Mouse (Mus musculus) lung, adult 2 months (tissue): Measurements from ENCODE around the gene AC134908.4. TPM values are rescaled to one million over a fixed set of nuclear protein-coding genes. Genes with fewer than 3 reads are reported as not detected.

Source experiments
- DNase-seq: peaks from one replicate; pipeline ENCODE4 v3.0.0; 2022
- H3K4me1 ChIP-seq: fragments of 200-500 bp; 2 replicates; pipeline ENCODE4 v1.6.1; 2011; ENCODE audit warnings: low read length; ENCODE audit not compliant: control insufficient read depth, insufficient read depth
- H3K4me3 ChIP-seq: fragments of 200-500 bp; replicated peaks from 2 replicates; pipeline ENCODE3; 2011; ENCODE audit warnings: low read depth, mild to moderate bottlenecking, control low read depth, low read length; ENCODE audit errors: extremely low read depth
- CTCF ChIP-seq: fragments of 200-500 bp; IDR thresholded peaks from 2 replicates; pipeline ENCODE4 v1.5.1; 2011; ENCODE audit warnings: mild to moderate bottlenecking, low read length, control low read depth; ENCODE audit not compliant: insufficient read depth
- POLR2A ChIP-seq: fragments of 200-500 bp; IDR thresholded peaks from 2 replicates; pipeline ENCODE4 v1.6.1; 2011; ENCODE audit warnings: low read depth, mild to moderate bottlenecking, control low read depth, low read length, borderline replicate concordance; ENCODE audit errors: extremely low read depth
- WGBS: fragments of 180-500 bp; shearing (Covaris S2); methylation state at CpG from one replicate; pipeline ENCODE4 v1.1.7; 2018; 5-methylcytosine and 5-hydroxymethylcytosine counted together
- polyA plus RNA-seq: library from polyadenylated mRNA; depleted of rRNA; stranded (reverse); fragments of >200 nt; gene quantifications from 2 replicates; pipeline ENCODE4 v1.2.3, GENCODE M21; 2012; rRNA removed

Gene AC134908.4
- polyA plus RNA-seq: 0.41 TPM in 1 of 2 replicates, not detected in the other

DNA sequence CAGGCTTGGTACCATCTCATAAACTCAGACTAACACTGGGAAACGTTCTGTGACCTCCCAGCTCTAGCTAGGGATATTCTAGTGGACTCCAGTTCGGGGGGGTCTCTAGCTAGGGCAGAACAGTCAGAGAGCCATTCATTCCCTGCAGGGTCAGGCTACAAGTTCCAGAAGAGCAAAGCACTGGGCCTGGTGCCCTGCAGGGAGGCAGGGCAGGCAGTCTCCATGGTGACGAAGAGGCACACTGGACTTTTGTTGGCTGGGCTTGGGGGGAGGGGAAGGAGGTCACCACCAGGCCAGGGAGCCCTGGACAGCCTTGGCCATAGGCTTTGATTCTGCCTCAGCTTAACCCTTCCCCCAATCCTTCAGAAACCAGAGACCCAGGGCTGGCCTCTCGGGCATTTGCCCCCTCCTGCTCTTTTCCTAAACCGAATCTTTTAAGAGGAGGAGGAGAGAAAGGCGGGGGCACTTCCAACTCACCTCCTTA, at the start of gene AC134908.4:
Gene AC134908.4, minus strand, starts transcription at position 51 of the 484 bp plus-strand sequence.
- TF ChIP-seq CTCF: no peak
- no peak for TF ChIP-seq POLR2A
- Histone ChIP-seq H3K4me3 (peak within 1 kb of the TSS; percentile 74), H3K4me1 (peaks cover 14% of the 10 kb centered on the region)
- no peak for DNase-seq
- WGBS: 49% methylated on average over 6 of the region's 6 CpGs

DNA sequence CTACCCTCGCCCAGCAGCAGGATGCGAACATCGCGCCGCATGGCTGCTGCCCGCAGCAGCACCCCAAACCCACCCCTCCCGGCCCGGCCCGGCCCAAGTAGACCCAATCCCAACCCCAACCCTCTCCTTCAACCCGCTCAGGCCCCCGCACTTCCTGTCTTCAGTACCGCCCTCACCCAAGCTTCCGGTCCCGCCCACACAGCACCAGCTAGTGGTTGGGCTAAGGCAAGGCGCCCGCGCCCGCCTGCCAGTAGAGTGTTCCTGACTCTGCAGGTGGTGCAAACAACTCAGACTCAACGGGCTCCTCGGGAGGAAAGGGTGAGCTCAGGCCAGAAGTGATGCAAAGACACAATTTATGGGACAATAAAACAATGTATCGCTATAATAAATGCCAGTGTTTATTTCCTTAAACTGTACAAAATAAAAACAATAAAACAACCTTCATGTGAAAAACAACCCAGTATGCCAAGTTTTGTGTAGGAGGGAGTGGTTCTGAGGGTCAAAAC, 49.0 kb upstream of the AC134908.4 start, which contains the start of gene Rhot2:
Gene Rhot2, minus strand, starts transcription at position 456 of the 506 bp plus-strand sequence.
- DNase-seq: peak; percentile 93

GRCm38 (mm10) chr17:25843636-25844395, 48.4 kb upstream of the AC134908.4 start:
- TF ChIP-seq POLR2A: no peak
- TF ChIP-seq CTCF: no peak
- Histone ChIP-seq H3K4me1 (peaks cover 11% of the 10 kb centered on the region), H3K4me3 (peak overlapping the region; percentile 75)
- DNase-seq: no peak
- under 1% methylated on average over 38 of the region's 38 CpGs for WGBS

More for the DNA sequence above, 49.0 kb upstream of the AC134908.4 start, which contains the start of gene Rhot2:
- WGBS: under 1% methylated on average over 21 of the region's 21 CpGs
- peaks cover 11% of the 10 kb centered on the region for H3K4me1 ChIP-seq
- H3K4me3 ChIP-seq: peak within 1 kb of the TSS; percentile 75
- TF ChIP-seq POLR2A (peak; percentile 56), CTCF (no peak)

GRCm38 (mm10) chr17:25843122-25843521, 47.7 kb upstream of the AC134908.4 start:
- WGBS: 86% methylated on average over 4 of the region's 4 CpGs
- TF ChIP-seq POLR2A: no peak
- TF ChIP-seq CTCF: no peak
- Histone ChIP-seq H3K4me1 (peaks cover 11% of the 10 kb centered on the region), H3K4me3 (no peak overlapping the region)
- DNase-seq: no peak

DNA sequence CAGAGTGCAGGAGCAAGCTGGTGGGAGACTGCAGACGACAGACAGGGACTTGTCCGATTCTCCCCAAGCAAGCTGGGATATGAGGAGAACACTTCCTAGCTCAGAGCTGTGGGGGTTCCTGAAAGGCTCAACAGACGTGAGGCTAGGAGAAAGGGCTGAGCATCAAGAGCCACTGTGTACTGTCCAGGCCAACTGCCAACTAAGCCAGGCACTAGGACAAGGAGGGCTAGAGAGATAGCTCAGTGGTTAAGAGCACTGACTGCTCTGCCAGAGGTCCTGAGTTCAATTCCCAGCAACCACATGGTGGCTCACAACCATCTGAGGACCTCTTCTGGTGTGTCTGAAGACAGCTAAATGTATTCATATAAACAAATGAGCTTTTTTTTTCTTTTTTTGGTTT, 47.0 kb upstream of the AC134908.4 start:
- no peak for DNase-seq
- Histone ChIP-seq H3K4me3 (no peak overlapping the region), H3K4me1 (peaks cover 11% of the 10 kb centered on the region)
- WGBS: 78% methylated on average over 3 of the region's 3 CpGs
- TF ChIP-seq POLR2A (no peak), CTCF (no peak)

DNA sequence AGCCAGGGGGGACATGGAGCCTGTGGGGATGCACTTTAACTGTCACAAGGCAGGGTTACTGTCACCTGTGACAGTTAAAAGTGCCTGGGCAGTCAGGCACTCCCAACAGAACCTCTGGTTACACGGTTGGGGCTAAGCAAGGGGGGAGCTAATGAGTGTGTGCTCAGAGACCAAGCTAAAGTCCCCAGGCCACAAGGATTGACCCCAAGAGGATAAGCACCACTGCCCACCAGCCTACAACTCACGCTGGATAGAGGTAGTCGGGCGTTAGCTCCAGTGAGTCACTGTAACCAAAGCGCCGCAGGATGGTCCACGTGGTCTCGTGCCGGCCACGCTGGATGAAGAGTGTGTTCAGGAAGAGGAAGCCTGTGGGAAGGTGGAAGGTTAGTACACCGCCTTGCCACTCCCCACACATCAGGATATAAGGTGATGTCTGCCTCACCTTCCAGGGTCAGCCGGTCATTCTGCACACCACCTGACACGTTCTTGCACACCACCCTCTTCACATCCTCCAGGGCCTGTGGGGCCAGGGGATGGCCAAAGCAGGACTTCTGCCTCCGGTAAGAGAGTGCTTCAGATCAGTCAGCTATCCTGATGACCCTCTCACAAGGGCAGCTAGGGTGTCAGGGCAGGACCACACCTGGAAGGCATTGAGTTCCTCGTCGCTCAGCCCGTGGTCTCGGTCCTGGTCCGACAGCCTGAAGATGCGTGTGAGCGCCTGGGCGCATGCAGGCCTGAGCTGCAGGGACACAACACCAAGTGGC, 45.8 kb upstream of the AC134908.4 start, which contains the start of gene Gm20683:
Gene Gm20683, minus strand, starts transcription at position 647 of the 764 bp plus-strand sequence.
- H3K4me3 ChIP-seq: no peak within 1 kb of the TSS

DNA sequence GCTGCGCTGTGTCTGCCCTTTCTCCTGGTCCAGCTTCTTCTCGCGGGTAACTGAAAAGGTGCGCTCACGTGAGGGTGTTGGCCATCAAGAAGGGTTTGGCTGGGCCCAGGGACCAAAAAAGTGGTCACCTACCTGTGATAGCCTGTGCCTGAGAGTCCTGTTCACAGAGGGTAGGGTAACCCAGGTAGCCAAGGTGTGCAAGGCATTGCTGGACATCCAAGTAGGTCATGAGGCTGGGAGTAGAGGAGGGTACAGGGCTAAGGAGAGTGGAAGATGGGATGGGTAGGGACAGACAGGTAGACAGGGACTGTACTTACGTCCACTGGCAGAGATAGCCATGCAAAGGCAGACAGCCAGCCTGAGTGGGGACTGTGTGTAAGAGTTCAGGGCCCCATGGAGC, 45.1 kb upstream of the AC134908.4 start:
- peaks cover 18% of the 10 kb centered on the region for H3K4me1 ChIP-seq
- no peak overlapping the region for H3K4me3 ChIP-seq
- TF ChIP-seq POLR2A (no peak), CTCF (no peak)
- DNase-seq: no peak
- WGBS: 95% methylated on average over 6 of the region's 6 CpGs

More for the DNA sequence above, 45.8 kb upstream of the AC134908.4 start, which contains the start of gene Gm20683:
- WGBS: 93% methylated on average over 22 of the region's 22 CpGs
- peaks cover 18% of the 10 kb centered on the region for H3K4me1 ChIP-seq
- DNase-seq: no peak
- TF ChIP-seq CTCF (no peak), POLR2A (no peak)

- TF ChIP-seq POLR2A (no peak), CTCF (no peak)
- peaks cover 17% of the 10 kb centered on the region for H3K4me1 ChIP-seq
- no peak for DNase-seq
- H3K4me3 ChIP-seq: no peak overlapping the region
- WGBS: 80% methylated on average over 14 of the region's 14 CpGs
Measured at GRCm38 (mm10) chr17:25839455-25840235, 44.2 kb upstream of the AC134908.4 start.

DNA sequence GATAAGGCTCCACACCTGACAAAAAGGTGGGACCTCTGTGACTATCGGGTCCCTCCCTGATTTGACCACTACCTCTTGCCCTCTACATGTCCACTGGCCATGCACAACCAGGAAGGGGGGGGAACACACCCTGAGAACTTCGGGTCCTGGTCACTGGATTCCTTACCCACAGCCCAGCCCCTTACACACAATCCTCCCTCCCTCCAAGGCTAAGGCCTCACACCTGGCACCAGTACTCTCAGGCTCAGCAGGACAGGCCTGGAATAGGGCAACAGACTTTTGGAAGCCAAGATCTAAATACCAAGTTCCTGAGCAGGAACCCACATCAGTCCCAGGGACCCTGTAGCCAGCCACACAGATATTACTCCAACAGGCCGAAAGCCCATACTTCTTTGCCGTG, 43.4 kb upstream of the AC134908.4 start:
- H3K4me1 ChIP-seq: peaks cover 22% of the 10 kb centered on the region
- no peak for DNase-seq
- H3K4me3 ChIP-seq: no peak overlapping the region
- TF ChIP-seq CTCF (no peak), POLR2A (no peak)
- 84% methylated on average over 4 of the region's 4 CpGs for WGBS
